Mouse (Mus musculus) gastrocnemius, adult 8-10 months (tissue): ENCODE measurements at regions not wholly inside any gene's neighbourhood (a gene's known extent, or its start where the extent isn't known, plus 50 kb on each side); places are given as distances from the start of the nearest gene placed in this dataset.

Experiments
- DNase-seq, 2 experiments: peaks; one replicate each; pipeline ENCODE4 v3.0.0; 2022; ENCODE audit warnings: low spot score in 2 of 2

DNA sequence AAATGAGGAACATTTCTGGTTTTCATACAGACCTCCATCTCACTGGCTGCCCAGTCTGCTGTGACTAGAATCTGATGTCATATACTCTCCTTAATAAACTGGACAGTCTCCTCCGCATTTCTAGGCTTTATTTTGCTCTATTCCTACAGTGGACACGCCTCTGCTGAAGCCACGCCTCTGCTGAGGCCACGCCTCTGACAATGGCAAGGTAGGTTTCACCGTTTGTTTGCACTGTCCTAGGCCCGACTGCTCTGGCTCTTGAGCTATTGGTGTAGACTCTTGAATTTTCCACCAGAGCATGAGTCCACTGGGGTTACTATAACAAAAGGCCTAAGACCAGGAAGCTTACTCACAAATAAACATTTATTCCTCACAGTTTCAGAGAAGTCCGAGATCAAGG is 69.8 kb upstream of the Pax2 start:
- DNase-seq, result no peak

DNA sequence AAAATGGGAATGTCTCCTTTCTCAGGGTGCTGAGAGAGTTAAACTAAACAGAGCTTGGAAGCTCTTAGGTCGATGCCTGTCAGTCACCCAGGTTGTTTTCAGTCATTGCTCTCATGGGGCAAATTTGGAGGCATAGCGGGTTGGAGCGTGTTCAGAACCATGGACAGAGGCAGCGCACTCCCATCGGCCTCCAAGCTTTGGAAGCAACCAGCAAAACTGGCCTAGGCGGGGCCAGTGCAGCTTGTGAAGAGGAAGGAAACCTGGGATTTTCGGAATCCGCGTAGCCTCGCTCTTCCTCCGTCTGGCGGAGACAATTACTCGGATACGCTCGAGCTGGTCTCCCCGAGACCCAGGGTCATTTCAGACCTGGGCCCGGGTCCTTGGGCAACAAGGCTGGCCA is 63.4 kb upstream of the Pax2 start:
- no peak for DNase-seq

DNA sequence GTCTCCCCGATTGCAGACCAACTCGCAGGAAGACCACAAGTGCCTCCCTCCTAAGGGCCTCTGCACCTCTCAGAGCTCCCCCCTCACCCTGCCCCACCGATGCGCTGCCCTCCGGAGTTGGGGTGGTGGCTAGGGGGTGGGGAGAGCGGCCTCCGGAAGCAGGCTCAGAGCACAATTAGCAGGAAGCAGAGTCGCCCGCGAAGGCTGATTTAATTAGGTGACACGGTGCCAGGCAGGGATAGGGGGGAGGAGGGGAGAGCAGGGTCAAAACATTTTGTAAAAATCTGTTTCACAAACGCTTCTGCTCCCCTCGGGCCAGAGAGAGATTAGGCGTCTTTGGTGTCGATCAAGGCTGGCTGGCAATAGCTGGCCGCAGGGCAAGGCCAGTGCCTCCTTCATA is 63.0 kb upstream of the Pax2 start:
- DNase-seq, result no peak

DNA sequence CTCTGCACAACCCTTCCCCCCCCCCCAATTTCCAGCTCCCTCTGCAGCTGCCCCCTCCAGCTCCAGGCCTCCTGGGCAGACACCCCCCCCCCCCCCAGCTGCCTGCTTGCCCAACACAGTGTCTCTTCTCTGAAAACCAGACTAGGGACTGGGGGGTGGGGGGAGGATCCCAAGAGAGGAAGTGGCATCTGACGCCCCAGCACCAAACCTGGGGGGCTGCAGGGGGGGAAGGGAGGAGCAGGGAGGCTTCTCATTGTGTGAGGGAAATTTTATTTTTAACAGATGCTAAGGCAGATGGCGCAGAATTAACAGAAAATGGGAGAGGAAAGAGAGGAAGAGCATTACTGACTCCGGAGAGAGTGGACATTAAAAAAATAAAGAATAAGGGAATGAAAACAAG is 60.5 kb upstream of the Pax2 start:
- DNase-seq, result no peak

DNA sequence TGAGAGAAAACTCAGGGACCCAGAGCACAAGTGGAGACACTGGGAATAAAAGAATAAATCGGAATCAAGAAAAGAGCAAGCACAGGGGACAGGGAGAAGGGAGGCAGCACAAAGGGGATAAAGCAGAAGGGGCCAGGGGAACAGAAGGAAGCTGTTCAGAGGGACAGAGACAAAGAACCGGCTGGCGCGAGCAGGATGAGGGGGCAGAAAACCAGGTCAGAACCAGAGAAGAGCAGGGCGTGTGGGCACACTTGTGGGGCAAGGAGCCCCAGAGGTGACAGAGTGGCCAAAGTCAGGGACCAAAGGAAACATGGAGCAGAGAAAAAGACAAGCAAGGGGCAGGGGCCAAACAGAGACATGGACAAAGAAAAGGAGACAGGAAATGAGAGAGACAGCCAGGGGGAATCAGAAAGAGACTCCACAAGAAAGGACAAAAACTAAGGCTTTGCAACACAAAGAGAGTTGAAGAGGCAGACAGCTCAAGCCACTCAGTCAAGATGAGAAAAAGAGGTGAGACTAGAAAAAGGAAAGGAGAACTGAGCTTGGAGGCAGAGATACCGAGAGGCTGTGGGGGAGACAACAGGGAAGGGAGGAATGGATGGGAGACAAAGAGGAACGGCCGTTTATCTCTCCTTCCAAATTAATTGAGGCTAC is 59.7 kb upstream of the Pax2 start:
- DNase-seq, result no peak

DNA sequence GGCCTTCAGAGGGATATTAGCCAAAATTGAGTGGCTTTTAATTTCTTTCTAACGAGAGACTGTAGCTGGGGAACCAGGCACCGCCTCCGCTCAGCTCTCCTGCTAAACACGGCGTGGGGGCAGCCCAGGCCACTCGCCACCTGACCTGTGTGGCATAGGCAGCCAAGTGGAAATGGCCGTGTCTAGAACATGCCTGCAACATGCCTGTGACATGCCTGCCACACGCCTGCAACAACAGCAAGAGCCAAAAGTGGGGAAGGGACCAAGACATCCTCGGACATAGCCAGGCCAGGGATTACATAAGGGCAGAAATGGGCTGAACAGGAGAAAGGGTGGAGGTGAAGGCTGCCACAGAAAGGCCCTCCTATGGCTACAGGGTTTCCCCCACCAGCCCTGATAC is 59.1 kb upstream of the Pax2 start:
- no peak for DNase-seq

DNA sequence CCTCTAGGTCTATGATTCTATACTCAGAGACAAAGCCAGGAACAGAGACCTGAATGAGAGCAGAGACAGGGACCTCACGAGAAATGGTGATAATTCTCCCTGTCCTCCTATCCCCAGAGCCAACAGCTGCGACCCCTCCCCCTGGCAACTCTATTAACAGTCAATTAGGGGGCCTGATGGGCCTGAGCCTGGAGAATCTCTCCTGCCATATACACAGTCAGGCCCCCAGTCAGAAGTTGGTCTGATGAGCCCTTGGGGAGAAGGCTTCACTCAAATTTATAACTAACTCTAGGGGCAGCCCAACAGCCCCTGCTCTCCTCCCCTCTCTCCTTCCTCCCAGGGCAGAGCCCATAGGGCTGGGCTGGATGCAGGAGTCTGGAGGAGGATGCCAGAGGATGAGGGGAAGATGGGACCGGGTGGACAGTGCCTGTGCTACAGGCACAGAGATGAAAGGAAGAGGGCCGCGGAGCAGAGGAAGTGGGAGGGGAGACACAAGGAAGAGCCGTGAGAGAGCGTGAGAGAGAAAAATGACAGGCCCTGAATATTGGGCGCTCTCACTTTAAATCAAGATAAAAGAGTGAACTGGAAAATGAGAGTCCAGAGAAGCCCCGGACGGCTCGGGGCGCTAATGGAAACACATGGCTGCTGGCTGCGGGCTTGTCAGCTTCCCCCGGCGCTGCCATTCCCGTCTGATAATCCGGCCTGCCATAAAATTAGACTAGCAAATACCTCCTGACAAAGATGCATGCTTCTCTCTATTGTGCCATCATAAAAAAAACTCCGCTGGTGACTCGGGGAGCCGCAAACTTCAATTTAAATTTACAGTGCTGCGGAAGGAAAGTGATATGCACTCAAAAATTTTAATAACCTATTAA is 57.2 kb upstream of the Pax2 start:
- no peak for DNase-seq
